Mouse (Mus musculus) CH12.LX (cell line): ENCODE measurements at regions not wholly inside any gene's neighbourhood (a gene's known extent, or its start where the extent isn't known, plus 50 kb on each side); places are given as distances from the start of the nearest gene placed in this dataset.

ENCODE experiments used
- DNase-seq: peaks from one replicate; pipeline ENCODE4 v3.0.0-alpha.2; 2013; ENCODE audit errors: extremely low read depth
- H3K27ac ChIP-seq: 2 replicates; pipeline ENCODE4 v1.5.1; 2012; ENCODE audit warnings: low read depth, mild to moderate bottlenecking, control low read depth, moderate library complexity; ENCODE audit not compliant: insufficient read depth
- H3K27me3 ChIP-seq: replicated peaks from 2 replicates; pipeline ENCODE3; 2012; ENCODE audit warnings: inconsistent platforms
- H3K36me3 ChIP-seq, 2 experiments: replicated peaks in 1 of 2; 2 replicates each; pipeline versions ENCODE3 to v1.6.1; 2012; ENCODE audit warnings: inconsistent platforms in 1 of 2, low read length in 1 of 2, mild to moderate bottlenecking in 1 of 2, mixed read lengths in 1 of 2, moderate library complexity in 1 of 2; ENCODE audit not compliant: control insufficient read depth in 1 of 2, insufficient read depth in 1 of 2
- H3K4me1 ChIP-seq, 2 experiments: 2 replicates each; pipeline ENCODE4 v1.6.1; 2012; ENCODE audit warnings: inconsistent platforms in 1 of 2, moderate library complexity in 1 of 2; ENCODE audit not compliant: insufficient read depth in 2 of 2, control insufficient read depth in 1 of 2
- H3K4me2 ChIP-seq: 2 replicates; pipeline ENCODE4 v1.6.1; 2012; ENCODE audit warnings: low read depth, mild to moderate bottlenecking, control low read depth; ENCODE audit not compliant: poor library complexity, insufficient read depth, severe bottlenecking
- H3K4me3 ChIP-seq, 3 experiments: fragments of 150-350 bp in 1 of 3; sonication (generic) in 1 of 3; replicated peaks in 1 of 3; 2 replicates each; pipeline versions ENCODE3 to v1.5.1; 2011 to 2012; ENCODE audit warnings: low read depth in 2 of 3, low read length in 2 of 3, mild to moderate bottlenecking in 2 of 3, moderate library complexity in 2 of 3, control low read depth in 1 of 3, improper control_type of control experiment in 1 of 3, inconsistent platforms in 1 of 3, mixed read lengths in 1 of 3; ENCODE audit not compliant: poor library complexity in 1 of 3
- H3K79me2 ChIP-seq: replicated peaks from 2 replicates; pipeline ENCODE4 v1.6.1; 2012; ENCODE audit warnings: mild to moderate bottlenecking, moderate library complexity; ENCODE audit not compliant: control insufficient read depth, poor library complexity, insufficient read depth, severe bottlenecking; ENCODE audit errors: extremely low read depth
- H3K9ac ChIP-seq: 2 replicates; pipeline ENCODE4 v1.6.1; 2012; ENCODE audit warnings: low read depth, mild to moderate bottlenecking, control low read depth, moderate library complexity; ENCODE audit not compliant: insufficient read depth
- H3K9me3 ChIP-seq: replicated peaks from 2 replicates; pipeline ENCODE3; 2012; ENCODE audit warnings: low read length, inconsistent platforms, mixed read lengths
- CHD1 ChIP-seq: IDR thresholded peaks from 2 replicates; pipeline ENCODE4 v1.6.1; 2012; ENCODE audit warnings: low read depth, low read length, improper control_type of control experiment, inconsistent platforms
- CTCF ChIP-seq, 2 experiments: IDR thresholded peaks in 1 of 2; conservative IDR thresholded peaks in 1 of 2; 2 replicates each; pipeline ENCODE4 v1.5.1; 2011 to 2012; ENCODE audit warnings: low read depth in 2 of 2, low read length in 2 of 2, improper control_type of control experiment in 1 of 2, inconsistent platforms in 1 of 2, mild to moderate bottlenecking in 1 of 2, moderate library complexity in 1 of 2
- ELF1 ChIP-seq: IDR thresholded peaks from 2 replicates; pipeline ENCODE4 v1.6.1; 2014; ENCODE audit warnings: low read depth, mild to moderate bottlenecking, inconsistent platforms, low read length, improper control_type of control experiment
- EP300 ChIP-seq: IDR thresholded peaks from 2 replicates; pipeline ENCODE4 v1.6.1; 2011; ENCODE audit warnings: low read length, improper control_type of control experiment
- ETS1 ChIP-seq: conservative IDR thresholded peaks from 2 replicates; pipeline ENCODE4 v1.6.1; 2012; ENCODE audit warnings: low read depth, mild to moderate bottlenecking, inconsistent platforms, low read length, improper control_type of control experiment, moderate library complexity
- GABPA ChIP-seq: IDR thresholded peaks from 2 replicates; pipeline ENCODE4 v1.6.1; 2012; ENCODE audit warnings: low read depth, low read length, improper control_type of control experiment, inconsistent platforms; ENCODE audit not compliant: insufficient replicate concordance
- HCFC1 ChIP-seq: IDR thresholded peaks from 2 replicates; pipeline ENCODE4 v1.6.1; 2012; ENCODE audit warnings: low read depth, mild to moderate bottlenecking, inconsistent platforms, low read length, improper control_type of control experiment
- IRF4 ChIP-seq: IDR thresholded peaks from 2 replicates; pipeline ENCODE4 v1.6.1; 2014; ENCODE audit warnings: low read depth, mild to moderate bottlenecking, inconsistent platforms, low read length, improper control_type of control experiment
- JUN ChIP-seq: IDR thresholded peaks from 2 replicates; pipeline ENCODE4 v1.6.1; 2011; ENCODE audit warnings: low read depth, mild to moderate bottlenecking, low read length, improper control_type of control experiment, moderate library complexity; ENCODE audit not compliant: insufficient read depth
- JUND ChIP-seq: conservative IDR thresholded peaks from 2 replicates; pipeline ENCODE4 v1.6.1; 2011; ENCODE audit warnings: low read depth, low read length, improper control_type of control experiment
- MAZ ChIP-seq: IDR thresholded peaks from 2 replicates; pipeline ENCODE4 v1.6.1; 2012; ENCODE audit warnings: low read depth, mild to moderate bottlenecking, inconsistent platforms, low read length, improper control_type of control experiment, moderate library complexity
- MEF2A ChIP-seq: IDR thresholded peaks from 2 replicates; pipeline ENCODE4 v1.6.1; 2014; ENCODE audit warnings: low read depth, mild to moderate bottlenecking, inconsistent platforms, low read length, improper control_type of control experiment, borderline replicate concordance
- NRF1 ChIP-seq: IDR thresholded peaks from 2 replicates; pipeline ENCODE4 v1.6.1; 2014; ENCODE audit warnings: low read depth, mild to moderate bottlenecking, inconsistent platforms, low read length, improper control_type of control experiment, moderate library complexity
- POLR2A ChIP-seq: IDR thresholded peaks from 2 replicates; pipeline ENCODE4 v1.6.1; 2011; ENCODE audit warnings: low read depth, mild to moderate bottlenecking, improper control_type of control experiment, low read length
- POLR2AphosphoS2 ChIP-seq: IDR thresholded peaks from 2 replicates; pipeline ENCODE4 v1.6.1; 2011; ENCODE audit warnings: low read depth, low read length, improper control_type of control experiment
- RAD21 ChIP-seq: IDR thresholded peaks from 2 replicates; pipeline ENCODE4 v1.6.1; 2011; ENCODE audit warnings: low read depth, mild to moderate bottlenecking, low read length, improper control_type of control experiment, moderate library complexity
- RCOR1 ChIP-seq: conservative IDR thresholded peaks from 2 replicates; pipeline ENCODE4 v1.6.1; 2012; ENCODE audit warnings: low read depth, mild to moderate bottlenecking, inconsistent platforms, low read length, improper control_type of control experiment
- TCF12 ChIP-seq: IDR thresholded peaks from 2 replicates; pipeline ENCODE4 v1.6.1; 2014; ENCODE audit warnings: low read depth, mild to moderate bottlenecking, inconsistent platforms, low read length, improper control_type of control experiment
- UBTF ChIP-seq: IDR thresholded peaks from 2 replicates; pipeline ENCODE4 v1.6.1; 2012; ENCODE audit warnings: low read depth, mild to moderate bottlenecking, inconsistent platforms, low read length, improper control_type of control experiment, moderate library complexity
- USF1 ChIP-seq: IDR thresholded peaks from 2 replicates; pipeline ENCODE4 v1.6.1; 2014; ENCODE audit warnings: low read depth, mild to moderate bottlenecking, inconsistent platforms, low read length, improper control_type of control experiment
- USF2 ChIP-seq: conservative IDR thresholded peaks from 2 replicates; pipeline ENCODE4 v1.6.1; 2011; ENCODE audit warnings: low read depth, low read length, improper control_type of control experiment
- ZC3H11A ChIP-seq: IDR thresholded peaks from 2 replicates; pipeline ENCODE4 v1.6.1; 2012; ENCODE audit warnings: low read depth, mild to moderate bottlenecking, inconsistent platforms, low read length, improper control_type of control experiment
- dilution Hi-C: fragments of 300-500 bp; cut with MboI; formaldehyde crosslinking; loops from 2 replicates; pipeline ENCODE4 v1.14.3; 2020; ENCODE audit warnings: low sequenced_read_pairs; ENCODE audit not compliant: extremely low pct_unique_long_range_greater_than_20kb, extremely low pct_ligation_motif_present
- in situ Hi-C: fragments of 300-500 bp; cut with MboI; formaldehyde crosslinking; loops from 3 replicates; pipeline ENCODE4 v1.14.3; 2019; ENCODE audit warnings: low sequenced_read_pairs, low pct_ligation_motif_present, low pct_unique_long_range_greater_than_20kb, mixed read lengths

DNA sequence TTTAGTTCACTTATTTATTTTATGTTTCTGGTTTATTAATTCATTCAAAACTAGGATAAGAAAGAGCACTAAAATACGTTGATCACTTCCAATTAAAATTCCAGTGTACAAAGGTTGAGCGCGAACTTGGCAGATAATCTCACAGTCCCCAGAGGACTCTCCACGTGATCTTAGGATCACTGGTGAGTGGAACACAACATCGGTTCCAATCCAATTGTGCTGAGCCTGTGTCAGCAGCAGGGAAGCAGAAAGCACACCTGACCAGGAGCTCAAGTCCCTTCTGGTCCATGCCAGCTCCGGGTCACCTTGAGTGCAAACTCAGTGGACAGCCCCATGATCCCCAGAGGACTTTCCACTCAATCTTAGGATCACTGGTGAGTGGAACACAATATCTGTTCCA, 132.5 kb upstream of the Fut9 start:
- TF ChIP-seq USF2 = no peak
- TF ChIP-seq IRF4 = no peak
- no peak for TF ChIP-seq POLR2AphosphoS2
- TF ChIP-seq RCOR1 = no peak
- no peak for TF ChIP-seq GABPA
- no peak for TF ChIP-seq RAD21
- TF ChIP-seq MEF2A = no peak
- no peak for TF ChIP-seq JUND
- no peak for TF ChIP-seq USF1
- no peak for TF ChIP-seq TCF12
- no peak for TF ChIP-seq EP300
- no peak for TF ChIP-seq HCFC1
- no peak for TF ChIP-seq JUN
- TF ChIP-seq ZC3H11A = no peak
- TF ChIP-seq ETS1 = no peak
- TF ChIP-seq CHD1 = no peak
- TF ChIP-seq POLR2A = no peak
- no peak for TF ChIP-seq MAZ
- H3K27me3 ChIP-seq = no peaks in the 10 kb centered on the region
- H3K9me3 ChIP-seq = peaks cover 2% of the 10 kb centered on the region
- H3K27ac ChIP-seq = no peak overlapping the region
- no peaks in the 10 kb centered on the region for H3K36me3 ChIP-seq
- dilution Hi-C loops (no loop called here), in situ Hi-C loops (no loop called here)
- H3K4me3 ChIP-seq = no peak overlapping the region
- H3K9ac ChIP-seq = no peak overlapping the region
- DNase-seq = no peak
- H3K4me2 ChIP-seq = no peak overlapping the region
- H3K79me2 ChIP-seq = no peaks in the 10 kb centered on the region
- H3K4me1 ChIP-seq = no peaks in the 10 kb centered on the region

DNA sequence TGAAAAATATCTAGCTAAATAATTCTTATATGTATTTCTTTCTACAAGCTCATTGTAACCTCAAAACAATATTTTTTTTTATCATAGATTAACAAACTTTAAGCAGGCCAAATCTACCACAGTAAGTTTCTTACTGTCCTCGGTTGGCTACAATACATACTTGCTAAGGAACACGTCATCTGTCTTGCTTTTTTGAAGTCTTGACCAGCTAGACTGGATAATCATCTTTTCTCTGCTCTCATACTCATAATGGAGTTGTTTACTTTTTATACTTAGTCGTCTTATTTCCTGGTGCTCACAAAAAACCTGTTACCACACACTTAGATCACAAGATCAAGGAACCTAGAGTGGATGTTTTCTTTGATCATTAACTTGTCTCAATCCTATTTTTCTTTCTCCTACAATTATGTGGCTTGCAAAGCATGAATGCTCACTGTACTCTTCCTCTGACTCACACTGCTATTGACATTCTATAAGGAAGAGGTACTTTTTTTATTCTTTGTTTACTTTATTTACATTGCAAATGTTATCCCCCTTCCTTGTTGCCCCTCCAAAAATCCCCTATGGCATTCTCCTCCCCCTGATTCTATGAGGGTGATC, 95.4 kb upstream of the Fut9 start:
- no peak overlapping the region for H3K4me2 ChIP-seq
- in situ Hi-C loops = no loop called here
- TF ChIP-seq USF2 (no peak), USF1 (no peak), POLR2AphosphoS2 (no peak), NRF1 (no peak), GABPA (no peak), UBTF (no peak), RCOR1 (no peak), ELF1 (no peak), MEF2A (no peak), MAZ (no peak), CTCF (conservative IDR thresholded peaks at IDR 0.05 in 1 of 2, IDR thresholded peaks at IDR 0.05 in 1 of 2; ENCODE audit: low read depth in 2 of 2, low read length in 2 of 2) (no peak)
- H3K9ac ChIP-seq = no peak overlapping the region
- H3K4me1 ChIP-seq = no peaks in the 10 kb centered on the region
- H3K4me3 ChIP-seq = no peak overlapping the region
- no peak overlapping the region for H3K27ac ChIP-seq
- no peaks in the 10 kb centered on the region for H3K9me3 ChIP-seq
- no peak for DNase-seq
- dilution Hi-C loops = no loop called here
- H3K27me3 ChIP-seq = no peaks in the 10 kb centered on the region
- no peaks in the 10 kb centered on the region for H3K36me3 ChIP-seq
- no peaks in the 10 kb centered on the region for H3K79me2 ChIP-seq
